Mouse (Mus musculus) liver, embryonic 12.5 days (tissue): ENCODE measurements around the gene Ggt6. TPM values are rescaled to one million over a fixed set of nuclear protein-coding genes. Genes with fewer than 3 reads are reported as not detected.
"Not testable (repeated sequence)": the region's sequence is repeated elsewhere in the genome, so short reads cannot be mapped to it uniquely, and the experiment has no call there.

Experiments
- ATAC-seq: fragments of 200-750 bp; cut with Nextera tagmentation; 2 replicates; pipeline ENCODE4 v1.8.0; 2017; ENCODE audit warnings: moderate number of reproducible peaks, mild to moderate bottlenecking, moderate library complexity
- H3K27ac ChIP-seq: fragments of 300-500 bp; sonication (generic); 2 replicates; pipeline ENCODE4 v1.5.1; 2016; ENCODE audit warnings: mild to moderate bottlenecking
- H3K27me3 ChIP-seq: fragments of 300-500 bp; sonication (generic); replicated peaks from 2 replicates; pipeline ENCODE4 v1.6.1; 2016; ENCODE audit warnings: mild to moderate bottlenecking, moderate library complexity
- H3K36me3 ChIP-seq: fragments of 300-500 bp; sonication (generic); 2 replicates; pipeline ENCODE4 v1.6.1; 2016; ENCODE audit warnings: mild to moderate bottlenecking, moderate library complexity
- H3K4me1 ChIP-seq: fragments of 300-500 bp; sonication (generic); 2 replicates; pipeline ENCODE4 v1.6.1; 2016
- H3K4me2 ChIP-seq: fragments of 300-500 bp; sonication (generic); 2 replicates; pipeline ENCODE4 v1.6.1; 2016; ENCODE audit warnings: mild to moderate bottlenecking, moderate library complexity
- H3K4me3 ChIP-seq: fragments of 300-500 bp; sonication (generic); 2 replicates; pipeline ENCODE4 v1.5.1; 2016; ENCODE audit warnings: mild to moderate bottlenecking, moderate library complexity
- H3K9ac ChIP-seq: fragments of 300-500 bp; sonication (generic); 2 replicates; pipeline ENCODE4 v1.6.1; 2016; ENCODE audit warnings: mild to moderate bottlenecking, moderate library complexity
- H3K9me3 ChIP-seq: fragments of 300-500 bp; sonication (generic); replicated peaks from 2 replicates; pipeline ENCODE4 v1.6.1; 2016; ENCODE audit warnings: mild to moderate bottlenecking, moderate library complexity
- WGBS: fragments of 180-500 bp; shearing (Covaris S2); methylation state at CpG from one replicate; pipeline ENCODE4 v1.1.7; 2016; ENCODE audit not compliant: insufficient replicate concordance; 5-methylcytosine and 5-hydroxymethylcytosine counted together
- polyA plus RNA-seq: library from polyadenylated mRNA; unstranded; fragments of >200 nt; fragmentation: Nextera tagmentation; extraction: Ambion mirVana; gene quantifications from 2 replicates; pipeline ENCODE4 v1.2.1, GENCODE M21; 2016

Ggt6 gene
- polyA plus RNA-seq, 1 experiment from 2014 or later: not detected

- peak; percentile 74 for ATAC-seq
- Histone ChIP-seq H3K4me1 (peaks cover 10% of the 10 kb centered on the region), H3K4me3 (peak overlapping the region; percentile 38; the same call in 1 of the 2 replicates), H3K9ac (peak overlapping the region; percentile 31; the same call in 1 of the 2 replicates), H3K27ac (no peak overlapping the region), H3K4me2 (peak overlapping the region; percentile 63), H3K27me3 (no peaks in the 10 kb centered on the region), H3K9me3 (no peaks in the 10 kb centered on the region), H3K36me3 (no peaks in the 10 kb centered on the region)
- WGBS: 3% methylated on average over 5 of the region's 5 CpGs
Observed at GRCm38 (mm10) chr11:72428694-72429093, 6.6 kb upstream of the Ggt6 start.

- peak overlapping the region; percentile 38 for H3K4me3 ChIP-seq
- H3K36me3 ChIP-seq: no peaks in the 10 kb centered on the region
- peaks cover 10% of the 10 kb centered on the region for H3K4me1 ChIP-seq
- peak; percentile 74 for ATAC-seq
- peak overlapping the region; percentile 48; the same call in 1 of the 2 replicates for H3K27ac ChIP-seq
- H3K27me3 ChIP-seq: no peaks in the 10 kb centered on the region
- peak overlapping the region; percentile 31; the same call in 1 of the 2 replicates for H3K9ac ChIP-seq
- WGBS: 33% methylated on average over 7 of the region's 7 CpGs
- no peaks in the 10 kb centered on the region for H3K9me3 ChIP-seq
- peak overlapping the region; percentile 63 for H3K4me2 ChIP-seq
Observed at GRCm38 (mm10) chr11:72429288-72429690, 6.0 kb upstream of the Ggt6 start.

GRCm38 (mm10) chr11:72430311-72431068, 4.8 kb upstream of the Ggt6 start:
- WGBS: 61% methylated on average over 9 of the region's 9 CpGs

GRCm38 (mm10) chr11:72435694-72436045, 344 bp downstream of the Ggt6 start:
- 0 out of 2 replicates have a peak, but pooled peaks have one; percentile 14 for ATAC-seq
- H3K4me3 ChIP-seq: no peak overlapping the region
- no peaks in the 10 kb centered on the region for H3K4me1 ChIP-seq
- H3K4me2 ChIP-seq: no peak overlapping the region
- no peak overlapping the region for H3K9ac ChIP-seq
- no peaks in the 10 kb centered on the region for H3K36me3 ChIP-seq
- peaks cover 4% of the 10 kb centered on the region; the same call in 1 of the 2 replicates for H3K27me3 ChIP-seq
- WGBS: 40% methylated on average over 2 of the region's 2 CpGs
- no peaks in the 10 kb centered on the region for H3K9me3 ChIP-seq
- H3K27ac ChIP-seq: no peak overlapping the region

More at GRCm38 (mm10) chr11:72430311-72431068, 4.8 kb upstream of the Ggt6 start:
- not testable (repeated sequence) for H3K4me1 ChIP-seq, H3K36me3 ChIP-seq, H3K4me2 ChIP-seq, H3K4me3 ChIP-seq, H3K27me3 ChIP-seq, H3K9ac ChIP-seq, H3K27ac ChIP-seq, H3K9me3 ChIP-seq, ATAC-seq

- no peak overlapping the region for H3K9ac ChIP-seq
Observed at GRCm38 (mm10) chr11:72436271-72436670, 945 bp downstream of the Ggt6 start.

GRCm38 (mm10) chr11:72436756-72437650, 1.7 kb downstream of the Ggt6 start:
- Histone ChIP-seq H3K4me3 (no peak overlapping the region), H3K27ac (no peak overlapping the region), H3K9me3 (no peaks in the 10 kb centered on the region), H3K36me3 (no peaks in the 10 kb centered on the region), H3K27me3 (peaks cover 4% of the 10 kb centered on the region; the same call in 1 of the 2 replicates), H3K4me2 (no peak overlapping the region), H3K9ac (no peak overlapping the region), H3K4me1 (peaks cover 7% of the 10 kb centered on the region)
- no peak for ATAC-seq
- 78% methylated on average over 16 of the region's 16 CpGs for WGBS

More at GRCm38 (mm10) chr11:72436271-72436670, 945 bp downstream of the Ggt6 start:
- ATAC-seq: no peak
- Histone ChIP-seq H3K36me3 (no peaks in the 10 kb centered on the region), H3K27ac (no peak overlapping the region), H3K4me2 (no peak overlapping the region), H3K9me3 (no peaks in the 10 kb centered on the region), H3K27me3 (peaks cover 4% of the 10 kb centered on the region; the same call in 1 of the 2 replicates), H3K4me1 (no peaks in the 10 kb centered on the region), H3K4me3 (no peak overlapping the region)
- 70% methylated on average over 5 of the region's 5 CpGs for WGBS

GRCm38 (mm10) chr11:72438411-72438810, 3.1 kb downstream of the Ggt6 start:
- no peak for ATAC-seq
- H3K27ac ChIP-seq: no peak overlapping the region
- H3K4me1 ChIP-seq: peaks cover 21% of the 10 kb centered on the region
- no peaks in the 10 kb centered on the region for H3K9me3 ChIP-seq
- H3K27me3 ChIP-seq: peaks cover 4% of the 10 kb centered on the region; the same call in 1 of the 2 replicates
- 44% methylated on average over 4 of the region's 4 CpGs for WGBS
- no peak overlapping the region for H3K4me3 ChIP-seq
- no peak overlapping the region for H3K4me2 ChIP-seq
- no peak overlapping the region for H3K9ac ChIP-seq
- H3K36me3 ChIP-seq: peaks cover 13% of the 10 kb centered on the region

- not testable (repeated sequence) for H3K27me3 ChIP-seq, H3K9me3 ChIP-seq, ATAC-seq
- Histone ChIP-seq H3K4me3 (peak overlapping the region; percentile 82), H3K4me2 (peak overlapping the region; percentile 88), H3K9ac (peak overlapping the region; percentile 77), H3K27ac (peak overlapping the region; percentile 72), H3K36me3 (peaks cover 35% of the 10 kb centered on the region), H3K4me1 (peaks cover 33% of the 10 kb centered on the region)
- WGBS: 30% methylated on average over 6 of the region's 6 CpGs
Observed at GRCm38 (mm10) chr11:72440597-72440964, 5.3 kb downstream of the Ggt6 start.

- H3K27ac ChIP-seq: peak within 1 kb of the TSS; percentile 72
- H3K36me3 ChIP-seq: peaks cover 40% of the 10 kb centered on the region
- H3K4me2 ChIP-seq: peak within 1 kb of the TSS; percentile 88
- peak within 1 kb of the TSS; percentile 77 for H3K9ac ChIP-seq
- H3K27me3 ChIP-seq: no peaks in the 10 kb centered on the region; the same call in 1 of the 2 replicates
- no peaks in the 10 kb centered on the region for H3K9me3 ChIP-seq
- peak within 1 kb of the TSS; percentile 82 for H3K4me3 ChIP-seq
- WGBS: under 1% methylated on average over 46 of the region's 46 CpGs
- ATAC-seq: peak; percentile 91
- peaks cover 38% of the 10 kb centered on the region for H3K4me1 ChIP-seq
Observed at GRCm38 (mm10) chr11:72440965-72441664, 5.8 kb downstream of the Ggt6 start, which contains the start of gene Mybbp1a. Gene Mybbp1a, plus strand, starts transcription at chr11:72441355.

- Histone ChIP-seq H3K9me3 (no peaks in the 10 kb centered on the region), H3K4me2 (no peak overlapping the region), H3K36me3 (peaks cover 94% of the 10 kb centered on the region), H3K4me3 (no peak overlapping the region), H3K27me3 (no peaks in the 10 kb centered on the region), H3K4me1 (peaks cover 36% of the 10 kb centered on the region), H3K27ac (no peak overlapping the region), H3K9ac (no peak overlapping the region)
- 79% methylated on average over 6 of the region's 6 CpGs for WGBS
- no peak for ATAC-seq
Observed at GRCm38 (mm10) chr11:72446311-72447105, 11.2 kb downstream of the Ggt6 start.

GRCm38 (mm10) chr11:72447475-72447874, 12.1 kb downstream of the Ggt6 start:
- Histone ChIP-seq H3K9me3 (no peaks in the 10 kb centered on the region), H3K27me3 (no peaks in the 10 kb centered on the region), H3K4me3 (no peak overlapping the region), H3K9ac (no peak overlapping the region), H3K27ac (no peak overlapping the region), H3K4me2 (no peak overlapping the region), H3K36me3 (peaks cover 100% of the 10 kb centered on the region), H3K4me1 (peaks cover 26% of the 10 kb centered on the region)
- ATAC-seq: no peak
- WGBS: 69% methylated on average over 8 of the region's 8 CpGs
